Mouse (Mus musculus) heart, embryonic 15.5 days (tissue): ENCODE results near the gene Gm38431. TPM values are rescaled to one million over a fixed set of nuclear protein-coding genes. Genes with fewer than 3 reads are reported as not detected.
A peak's percentile ranks its signal among the peaks of the same experiment; 100 is the strongest.

Experiments
- microRNA counts: library from miRNA; unstranded; fragments of <30 nt; microRNA quantifications from one replicate; lab custom pipeline; 2016
- microRNA-seq: library from miRNA; unstranded; fragments of <30 nt; microRNA quantifications from one replicate; pipeline ENCODE4, GENCODE M21; 2016
- polyA plus RNA-seq: library from polyadenylated mRNA; unstranded; fragments of >200 nt; fragmentation: Nextera tagmentation; extraction: Ambion mirVana; gene quantifications from 2 replicates; pipeline ENCODE4 v1.2.1, GENCODE M21; 2015

Gm38431 gene
- polyA plus RNA-seq, 1 experiment from 2014 or later: 1.1 TPM

MicroRNAs within 50 kb of the gene (microRNA counts, 519-probe panel; counts per million panel counts)
- 2,776 counts per million, percentile 66 among the panel's probes with 10 or more counts for microRNA mmu-miR-1900 (lab: Ali Mortazavi, UCI)

Small RNA genes lying within 50 kb of the gene (microRNA-seq; reads per million reads assigned to microRNA genes)
- gene Mir1900 (not detected), gene Mir7082 (not detected)

Other genes starting within 250 kb of the Gm38431 start
- gene A230050P20Rik, start 223.4 kb downstream of the Gm38431 start, polyA plus RNA-seq: 7.1 and 13.4 TPM in 2 replicates
- 2.0 and 3.3 TPM in 2 replicates for gene Angptl6, start 212.3 kb downstream of the Gm38431 start, polyA plus RNA-seq
- 31.1 and 40.4 TPM in 2 replicates for gene Ppan, start 203.8 kb downstream of the Gm38431 start, polyA plus RNA-seq
- 183 and 207 TPM in 2 replicates for gene Eif3g, start 193.4 kb downstream of the Gm38431 start, polyA plus RNA-seq
- gene Dnmt1, start 132.1 kb downstream of the Gm38431 start, polyA plus RNA-seq: 41.7 and 61.2 TPM in 2 replicates
- 16.9 and 26.6 TPM in 2 replicates for gene S1pr2, start 115.2 kb downstream of the Gm38431 start, polyA plus RNA-seq
- 136 and 147 TPM in 2 replicates for gene Mrpl4, start 89.3 kb downstream of the Gm38431 start, polyA plus RNA-seq
- 13.2 and 24.9 TPM in 2 replicates for gene Icam1, start 76.0 kb downstream of the Gm38431 start, polyA plus RNA-seq
- gene Icam4, start 62.6 kb downstream of the Gm38431 start, polyA plus RNA-seq: 1.9 and 2.8 TPM in 2 replicates
- 0.04 and 0.13 TPM in 2 replicates for gene Icam5, start 59.9 kb downstream of the Gm38431 start, polyA plus RNA-seq
- 0.42 TPM in 1 of 2 replicates, not detected in the other for gene Zglp1, start 24.9 kb downstream of the Gm38431 start, polyA plus RNA-seq
- 0.26 and 0.79 TPM in 2 replicates for gene Gm49373, start 18.9 kb downstream of the Gm38431 start, polyA plus RNA-seq
- 42.9 and 52.3 TPM in 2 replicates for gene Fdx1l, start 18.4 kb downstream of the Gm38431 start, polyA plus RNA-seq
- 33.5 and 53.2 TPM in 2 replicates for gene Raver1, start within 50 bp of the Gm38431 start, polyA plus RNA-seq
- gene Tyk2, start 39.2 kb upstream of the Gm38431 start, polyA plus RNA-seq: 12.2 and 16.6 TPM in 2 replicates
- gene Cdc37, start 58.0 kb upstream of the Gm38431 start, polyA plus RNA-seq: 203 and 229 TPM in 2 replicates
- 13.0 and 13.5 TPM in 2 replicates for gene Pde4a, start 73.7 kb upstream of the Gm38431 start, polyA plus RNA-seq
- 43.4 and 56.9 TPM in 2 replicates for gene Keap1, start 147.4 kb upstream of the Gm38431 start, polyA plus RNA-seq
- 0.05 and 0.11 TPM in 2 replicates for gene S1pr5, start 156.4 kb upstream of the Gm38431 start, polyA plus RNA-seq
- gene Atg4d, start 173.3 kb upstream of the Gm38431 start, polyA plus RNA-seq: 48.5 and 50.9 TPM in 2 replicates
- gene Kri1, start 196.0 kb upstream of the Gm38431 start, polyA plus RNA-seq: 10.4 and 12.5 TPM in 2 replicates
- 88.6 and 96.4 TPM in 2 replicates for gene Cdkn2d, start 199.4 kb upstream of the Gm38431 start, polyA plus RNA-seq
- gene Ap1m2, start 220.3 kb upstream of the Gm38431 start, polyA plus RNA-seq: 1.8 and 6.9 TPM in 2 replicates
- gene Slc44a2, start 228.7 kb upstream of the Gm38431 start, polyA plus RNA-seq: 56.8 and 81.4 TPM in 2 replicates